Mouse (Mus musculus): ENCODE measurements at regions not wholly inside any gene's neighbourhood (a gene's known extent, or its start where the extent isn't known, plus 50 kb on each side); places are given as distances from the start of the nearest gene placed in this dataset.
A peak's percentile ranks its signal among the peaks of the same experiment; 100 is the strongest.

GRCm38 (mm10) chr5:46348448-46348847 is 491.0 kb upstream of the Lcorl start:
- H3K9ac ChIP-seq (ENCODE audit: low read depth, low read length), result no peak overlapping the region
- H3K36me3 ChIP-seq (ENCODE audit: control insufficient read depth, insufficient read depth, low read length), result no peaks in the 10 kb centered on the region
- no peaks in the 10 kb centered on the region for H3K27me3 ChIP-seq (replicated peaks; ENCODE audit: control insufficient read depth, insufficient read depth, low read length)
- no peak overlapping the region for H3K4me2 ChIP-seq
- no peak overlapping the region for H3K27ac ChIP-seq (ENCODE audit: low read depth, low read length)
- H3K4me1 ChIP-seq (replicated peaks; ENCODE audit: control insufficient read depth, insufficient read depth, low read length), result no peaks in the 10 kb centered on the region
- WGBS, result 84% methylated on average over 5 of the region's 5 CpGs
- no peaks in the 10 kb centered on the region for H3K9me3 ChIP-seq (ENCODE audit: control insufficient read depth, low read length)
- no peak overlapping the region for H3K4me3 ChIP-seq (ENCODE audit: low read depth, low read length)
- ATAC-seq (replicated peaks; ENCODE audit: low FRiP score) (no peak), DNase-seq (ENCODE audit: low spot score) (no peak)

- Histone ChIP-seq H3K27ac (ENCODE audit: low read depth, low read length) (no peak overlapping the region), H3K9ac (ENCODE audit: low read depth, low read length) (no peak overlapping the region), H3K9me3 (ENCODE audit: control insufficient read depth, low read length) (no peaks in the 10 kb centered on the region), H3K4me3 (ENCODE audit: low read depth, low read length) (no peak overlapping the region), H3K4me2 (no peak overlapping the region), H3K4me1 (replicated peaks; ENCODE audit: control insufficient read depth, insufficient read depth, low read length) (no peaks in the 10 kb centered on the region), H3K36me3 (ENCODE audit: control insufficient read depth, insufficient read depth, low read length) (no peaks in the 10 kb centered on the region), H3K27me3 (replicated peaks; ENCODE audit: control insufficient read depth, insufficient read depth, low read length) (no peaks in the 10 kb centered on the region)
- 19% methylated on average over 16 of the region's 16 CpGs for WGBS
- ATAC-seq (replicated peaks; ENCODE audit: low FRiP score), result no peak; the same call in 1 of the 2 replicates
- DNase-seq (ENCODE audit: low spot score), result peak; percentile 47
These were observed 490.1 kb upstream of the Lcorl start for GRCm38 (mm10) chr5:46347368-46348083.

- Histone ChIP-seq H3K36me3 (ENCODE audit: control insufficient read depth, insufficient read depth, low read length) (no peaks in the 10 kb centered on the region), H3K9me3 (ENCODE audit: control insufficient read depth, low read length) (no peaks in the 10 kb centered on the region), H3K4me1 (replicated peaks; ENCODE audit: control insufficient read depth, insufficient read depth, low read length) (no peaks in the 10 kb centered on the region), H3K4me3 (ENCODE audit: low read depth, low read length) (no peak overlapping the region), H3K27me3 (replicated peaks; ENCODE audit: control insufficient read depth, insufficient read depth, low read length) (no peaks in the 10 kb centered on the region), H3K4me2 (no peak overlapping the region), H3K9ac (ENCODE audit: low read depth, low read length) (no peak overlapping the region), H3K27ac (ENCODE audit: low read depth, low read length) (no peak overlapping the region)
- DNase-seq (ENCODE audit: low spot score) (no peak), ATAC-seq (replicated peaks; ENCODE audit: low FRiP score) (no peak)
- 57% methylated on average over 2 of the region's 2 CpGs for WGBS
These were observed 481.0 kb upstream of the Lcorl start for GRCm38 (mm10) chr5:46338461-46338860.

GRCm38 (mm10) chr5:46330880-46331279 is 473.5 kb upstream of the Lcorl start:
- Histone ChIP-seq H3K4me1 (replicated peaks; ENCODE audit: control insufficient read depth, insufficient read depth, low read length) (no peaks in the 10 kb centered on the region), H3K36me3 (ENCODE audit: control insufficient read depth, insufficient read depth, low read length) (no peaks in the 10 kb centered on the region), H3K9me3 (ENCODE audit: control insufficient read depth, low read length) (no peaks in the 10 kb centered on the region), H3K27ac (ENCODE audit: low read depth, low read length) (no peak overlapping the region), H3K4me3 (ENCODE audit: low read depth, low read length) (no peak overlapping the region), H3K4me2 (no peak overlapping the region), H3K9ac (ENCODE audit: low read depth, low read length) (no peak overlapping the region), H3K27me3 (replicated peaks; ENCODE audit: control insufficient read depth, insufficient read depth, low read length) (no peaks in the 10 kb centered on the region)
- WGBS, result 52% methylated on average over 1 of the region's 1 CpGs
- ATAC-seq (replicated peaks; ENCODE audit: low FRiP score) (no peak), DNase-seq (ENCODE audit: low spot score) (no peak)

Measured in liver, embryonic 11.5 days (tissue).